Mouse (Mus musculus) forebrain, embryonic 12.5 days (tissue): ENCODE data around the gene Surf4. TPM values are rescaled to one million over a fixed set of nuclear protein-coding genes. Genes with fewer than 3 reads are reported as not detected.
A peak's percentile ranks its signal among the peaks of the same experiment; 100 is the strongest.

Source experiments
- ATAC-seq: fragments of 200-750 bp; cut with Nextera tagmentation; 2 replicates; pipeline ENCODE4 v1.8.0; 2017; ENCODE audit warnings: moderate TSS enrichment; ENCODE audit not compliant: low FRiP score
- H3K27ac ChIP-seq: fragments of 300-500 bp; sonication (generic); 2 replicates; pipeline ENCODE4 v1.5.1; 2016; ENCODE audit warnings: mild to moderate bottlenecking
- H3K27me3 ChIP-seq: fragments of 300-500 bp; sonication (generic); 2 replicates; pipeline ENCODE4 v1.6.1; 2016; ENCODE audit warnings: mild to moderate bottlenecking
- H3K36me3 ChIP-seq: fragments of 300-500 bp; sonication (generic); replicated peaks from 2 replicates; pipeline ENCODE4 v1.6.1; 2016; ENCODE audit warnings: mild to moderate bottlenecking
- H3K4me1 ChIP-seq: fragments of 300-500 bp; sonication (generic); 2 replicates; pipeline ENCODE4 v1.6.1; 2016
- H3K4me2 ChIP-seq: fragments of 300-500 bp; sonication (generic); 2 replicates; pipeline ENCODE4 v1.6.1; 2016; ENCODE audit warnings: mild to moderate bottlenecking, moderate library complexity
- H3K4me3 ChIP-seq: fragments of 300-500 bp; sonication (generic); replicated peaks from 2 replicates; pipeline ENCODE4 v1.5.1; 2016; ENCODE audit warnings: mild to moderate bottlenecking
- H3K9ac ChIP-seq: fragments of 300-500 bp; sonication (generic); 2 replicates; pipeline ENCODE4 v1.6.1; 2016; ENCODE audit warnings: mild to moderate bottlenecking
- H3K9me3 ChIP-seq: fragments of 300-500 bp; sonication (generic); 2 replicates; pipeline ENCODE4 v1.6.1; 2016
- WGBS: fragments of 180-500 bp; shearing (Covaris S2); methylation state at CpG from one replicate; pipeline ENCODE4 v1.1.7; 2016; 5-methylcytosine and 5-hydroxymethylcytosine counted together
- polyA plus RNA-seq: library from polyadenylated mRNA; unstranded; fragments of >200 nt; fragmentation: Nextera tagmentation; extraction: Ambion mirVana; gene quantifications from 2 replicates; pipeline ENCODE4 v1.2.1, GENCODE M21; 2016

The Surf4 gene
- 118 and 125 TPM in 2 replicates for polyA plus RNA-seq

- peaks cover 21% of the 10 kb centered on the region for H3K4me1 ChIP-seq
- H3K9ac ChIP-seq = peak within 1 kb of the TSS; percentile 98
- H3K4me3 ChIP-seq = peak within 1 kb of the TSS; percentile 97
- peak within 1 kb of the TSS; percentile 82 for H3K4me2 ChIP-seq
- 1% methylated on average over 30 of the region's 70 CpGs for WGBS
- H3K9me3 ChIP-seq = no peaks in the 10 kb centered on the region
- 0 out of 2 replicates have a peak, but pooled peaks cover 3% of the 10 kb centered on the region for H3K27me3 ChIP-seq
- H3K36me3 ChIP-seq = peaks cover 17% of the 10 kb centered on the region
- ATAC-seq = peak; percentile 94
- peak within 1 kb of the TSS; percentile 86 for H3K27ac ChIP-seq
Observed at GRCm38 (mm10) chr2:26933304-26934055, at the start of gene Surf4, which contains the start of gene Stkld1. Surf4 (minus strand) TSS chr2:26933928. Stkld1 (plus strand) TSS chr2:26934047.

GRCm38 (mm10) chr2:26980361-26980760, 46.6 kb upstream of the Surf4 start:
- Histone ChIP-seq H3K4me1 (no peaks in the 10 kb centered on the region), H3K9ac (no peak overlapping the region), H3K4me3 (no peak overlapping the region), H3K4me2 (no peak overlapping the region), H3K9me3 (no peaks in the 10 kb centered on the region), H3K36me3 (no peaks in the 10 kb centered on the region), H3K27me3 (0 out of 2 replicates have a peak, but pooled peaks cover 3% of the 10 kb centered on the region), H3K27ac (no peak overlapping the region)
- no peak for ATAC-seq
- 64% methylated on average over 1 of the region's 1 CpGs for WGBS

GRCm38 (mm10) chr2:26973960-26974359, 40.2 kb upstream of the Surf4 start:
- H3K9me3 ChIP-seq = no peaks in the 10 kb centered on the region
- H3K27me3 ChIP-seq = 0 out of 2 replicates have a peak, but pooled peaks cover 7% of the 10 kb centered on the region
- ATAC-seq = no peak
- no peaks in the 10 kb centered on the region for H3K36me3 ChIP-seq
- no peak overlapping the region for H3K4me2 ChIP-seq
- H3K4me3 ChIP-seq = no peak overlapping the region
- WGBS = 69% methylated on average over 4 of the region's 4 CpGs
- H3K27ac ChIP-seq = no peak overlapping the region
- no peaks in the 10 kb centered on the region for H3K4me1 ChIP-seq
- no peak overlapping the region for H3K9ac ChIP-seq

- 86% methylated on average over 3 of the region's 3 CpGs for whole genome bisulfite sequencing
- H3K9ac ChIP-seq = no peak within 1 kb of the TSS
- no peak within 1 kb of the TSS for H3K4me2 ChIP-seq
- no peak within 1 kb of the TSS for H3K4me3 ChIP-seq
- H3K9me3 ChIP-seq = no peaks in the 10 kb centered on the region
- H3K27ac ChIP-seq = no peak within 1 kb of the TSS
- H3K36me3 ChIP-seq = no peaks in the 10 kb centered on the region
- 0 out of 2 replicates have a peak, but pooled peaks cover 7% of the 10 kb centered on the region for H3K27me3 ChIP-seq
- no peak for ATAC-seq
- H3K4me1 ChIP-seq = no peaks in the 10 kb centered on the region
Observed at GRCm38 (mm10) chr2:26973116-26973515, 39.4 kb upstream of the Surf4 start, which contains the start of gene Adamts13. Adamts13 (plus strand) TSS chr2:26973416.

GRCm38 (mm10) chr2:26967262-26967661, 33.5 kb upstream of the Surf4 start:
- Histone ChIP-seq H3K27ac (no peak overlapping the region), H3K4me2 (no peak overlapping the region), H3K9ac (no peak overlapping the region), H3K27me3 (no peaks in the 10 kb centered on the region), H3K4me3 (no peak overlapping the region), H3K36me3 (no peaks in the 10 kb centered on the region), H3K4me1 (peaks cover 22% of the 10 kb centered on the region), H3K9me3 (0 out of 2 replicates have a peak, but pooled peaks cover 8% of the 10 kb centered on the region)
- ATAC-seq = no peak
- WGBS = 76% methylated on average over 2 of the region's 2 CpGs

GRCm38 (mm10) chr2:26964724-26965370, 31.1 kb upstream of the Surf4 start:
- 0 out of 2 replicates have a peak, but pooled peaks cover 8% of the 10 kb centered on the region for H3K9me3 ChIP-seq
- peak overlapping the region; percentile 89 for H3K9ac ChIP-seq
- peak overlapping the region; percentile 98 for H3K27ac ChIP-seq
- H3K36me3 ChIP-seq = peaks cover 19% of the 10 kb centered on the region
- H3K4me1 ChIP-seq = peaks cover 32% of the 10 kb centered on the region
- H3K4me3 ChIP-seq = peak overlapping the region; percentile 78
- H3K4me2 ChIP-seq = peak overlapping the region; percentile 86
- WGBS = 17% methylated on average over 14 of the region's 14 CpGs
- ATAC-seq = no peak
- H3K27me3 ChIP-seq = no peaks in the 10 kb centered on the region

- H3K36me3 ChIP-seq = peaks cover 24% of the 10 kb centered on the region
- peak within 1 kb of the TSS; percentile 98 for H3K27ac ChIP-seq
- ATAC-seq = peak; percentile 96
- peaks cover 32% of the 10 kb centered on the region for H3K4me1 ChIP-seq
- peak within 1 kb of the TSS; percentile 89 for H3K9ac ChIP-seq
- H3K27me3 ChIP-seq = no peaks in the 10 kb centered on the region
- H3K4me2 ChIP-seq = peak within 1 kb of the TSS; percentile 86
- H3K4me3 ChIP-seq = peak within 1 kb of the TSS; percentile 78
- H3K9me3 ChIP-seq = 0 out of 2 replicates have a peak, but pooled peaks cover 8% of the 10 kb centered on the region
- under 1% methylated on average over 50 of the region's 50 CpGs for WGBS
Observed at GRCm38 (mm10) chr2:26963923-26964723, 30.4 kb upstream of the Surf4 start, which contains the start of gene Rexo4. Rexo4 (minus strand) TSS chr2:26964386.

GRCm38 (mm10) chr2:26960756-26961155, 27.0 kb upstream of the Surf4 start:
- Histone ChIP-seq H3K27ac (no peak overlapping the region), H3K36me3 (peaks cover 57% of the 10 kb centered on the region), H3K4me1 (peaks cover 32% of the 10 kb centered on the region), H3K27me3 (no peaks in the 10 kb centered on the region), H3K9me3 (no peaks in the 10 kb centered on the region), H3K4me2 (no peak overlapping the region), H3K4me3 (no peak overlapping the region), H3K9ac (no peak overlapping the region)
- WGBS = 76% methylated on average over 4 of the region's 4 CpGs
- no peak for ATAC-seq

GRCm38 (mm10) chr2:26957488-26957859, 23.7 kb upstream of the Surf4 start:
- H3K27me3 ChIP-seq = no peaks in the 10 kb centered on the region
- H3K9ac ChIP-seq = no peak overlapping the region
- no peaks in the 10 kb centered on the region for H3K9me3 ChIP-seq
- no peak overlapping the region for H3K27ac ChIP-seq
- peaks cover 90% of the 10 kb centered on the region for H3K36me3 ChIP-seq
- peaks cover 11% of the 10 kb centered on the region for H3K4me1 ChIP-seq
- no peak overlapping the region for H3K4me3 ChIP-seq
- WGBS = 90% methylated on average over 2 of the region's 2 CpGs
- H3K4me2 ChIP-seq = no peak overlapping the region
- ATAC-seq = no peak

- Histone ChIP-seq H3K36me3 (peaks cover 92% of the 10 kb centered on the region), H3K4me2 (no peak overlapping the region), H3K4me1 (peaks cover 7% of the 10 kb centered on the region), H3K27me3 (no peaks in the 10 kb centered on the region), H3K9me3 (no peaks in the 10 kb centered on the region), H3K27ac (no peak overlapping the region), H3K4me3 (no peak overlapping the region), H3K9ac (no peak overlapping the region)
- WGBS = 92% methylated on average over 12 of the region's 12 CpGs
- ATAC-seq = no peak
Observed at GRCm38 (mm10) chr2:26956811-26957487, 23.2 kb upstream of the Surf4 start.

GRCm38 (mm10) chr2:26954735-26955395, 21.1 kb upstream of the Surf4 start:
- Histone ChIP-seq H3K4me1 (no peaks in the 10 kb centered on the region), H3K27me3 (no peaks in the 10 kb centered on the region), H3K27ac (no peak overlapping the region), H3K4me2 (no peak overlapping the region), H3K4me3 (no peak overlapping the region), H3K36me3 (peaks cover 87% of the 10 kb centered on the region), H3K9me3 (no peaks in the 10 kb centered on the region), H3K9ac (no peak overlapping the region)
- ATAC-seq = no peak
- 88% methylated on average over 2 of the region's 2 CpGs for WGBS
